Mouse (Mus musculus) neural tube, embryonic 13.5 days (tissue): ENCODE data around the gene Smim6. TPM values are rescaled to one million over a fixed set of nuclear protein-coding genes. Genes with fewer than 3 reads are reported as not detected.

Source experiments
- ATAC-seq: fragments of 200-750 bp; cut with Nextera tagmentation; 2 replicates; pipeline ENCODE4 v1.8.0; 2017; ENCODE audit warnings: low read depth, mild to moderate bottlenecking, moderate TSS enrichment, moderate library complexity
- H3K27ac ChIP-seq: fragments of 300-500 bp; sonication (generic); replicated peaks from 2 replicates; pipeline ENCODE4 v1.5.1; 2015; ENCODE audit warnings: moderate library complexity, mild to moderate bottlenecking, inconsistent platforms
- H3K27me3 ChIP-seq: fragments of 300-500 bp; sonication (generic); 2 replicates; pipeline ENCODE4 v1.6.1; 2015; ENCODE audit warnings: mild to moderate bottlenecking, inconsistent platforms
- H3K36me3 ChIP-seq: fragments of 300-500 bp; sonication (generic); 2 replicates; pipeline ENCODE4 v1.6.1; 2015; ENCODE audit warnings: mild to moderate bottlenecking, inconsistent platforms
- H3K4me1 ChIP-seq: fragments of 300-500 bp; sonication (generic); replicated peaks from 2 replicates; pipeline ENCODE4 v1.6.1; 2015; ENCODE audit warnings: inconsistent platforms
- H3K4me2 ChIP-seq: fragments of 300-500 bp; sonication (generic); 2 replicates; pipeline ENCODE4 v1.6.1; 2015; ENCODE audit warnings: inconsistent platforms, mild to moderate bottlenecking, moderate library complexity
- H3K4me3 ChIP-seq: fragments of 300-500 bp; sonication (generic); 2 replicates; pipeline ENCODE4 v1.5.1; 2015; ENCODE audit warnings: mild to moderate bottlenecking, inconsistent platforms
- H3K9ac ChIP-seq: fragments of 300-500 bp; sonication (generic); 2 replicates; pipeline ENCODE4 v1.6.1; 2015; ENCODE audit warnings: moderate library complexity, mild to moderate bottlenecking, inconsistent platforms
- H3K9me3 ChIP-seq: fragments of 300-500 bp; sonication (generic); 2 replicates; pipeline ENCODE4 v1.6.1; 2016; ENCODE audit warnings: inconsistent platforms
- WGBS: fragments of 180-500 bp; shearing (Covaris S2); methylation state at CpG from one replicate; pipeline ENCODE4 v1.1.7; 2015; 5-methylcytosine and 5-hydroxymethylcytosine counted together
- polyA plus RNA-seq: library from polyadenylated mRNA; unstranded; fragments of >200 nt; fragmentation: Nextera tagmentation; extraction: Ambion mirVana; gene quantifications from 2 replicates; pipeline ENCODE4 v1.2.1, GENCODE M21; 2015

Gene Smim6
- polyA plus RNA-seq, 1 experiment from 2014 or later = 1.2 TPM

- no peak for ATAC-seq
- Histone ChIP-seq H3K36me3 (peaks cover 40% of the 10 kb centered on the region), H3K4me2 (no peak overlapping the region), H3K4me3 (no peak overlapping the region), H3K4me1 (no peaks in the 10 kb centered on the region), H3K9me3 (no peaks in the 10 kb centered on the region), H3K9ac (no peak overlapping the region), H3K27ac (no peak overlapping the region), H3K27me3 (no peaks in the 10 kb centered on the region)
- 97% methylated on average over 1 of the region's 1 CpGs for WGBS
Measured at GRCm38 (mm10) chr11:115921986-115922385, 10.2 kb downstream of the Smim6 start.

- Histone ChIP-seq H3K4me2 (no peak overlapping the region), H3K27ac (no peak overlapping the region), H3K36me3 (peaks cover 46% of the 10 kb centered on the region), H3K4me1 (peaks cover 15% of the 10 kb centered on the region), H3K9me3 (no peaks in the 10 kb centered on the region), H3K9ac (no peak overlapping the region), H3K27me3 (no peaks in the 10 kb centered on the region), H3K4me3 (no peak overlapping the region)
- 89% methylated on average over 8 of the region's 8 CpGs for WGBS
- no peak for ATAC-seq
Measured at GRCm38 (mm10) chr11:115929031-115929430, 17.2 kb downstream of the Smim6 start.

- H3K4me2 ChIP-seq = no peak overlapping the region
- no peak overlapping the region for H3K9ac ChIP-seq
- H3K27me3 ChIP-seq = no peaks in the 10 kb centered on the region
- no peak for ATAC-seq
- H3K4me1 ChIP-seq = peaks cover 23% of the 10 kb centered on the region
- no peak overlapping the region for H3K27ac ChIP-seq
- WGBS = 80% methylated on average over 3 of the region's 3 CpGs
- peaks cover 39% of the 10 kb centered on the region for H3K36me3 ChIP-seq
- H3K9me3 ChIP-seq = no peaks in the 10 kb centered on the region
- no peak overlapping the region for H3K4me3 ChIP-seq
Measured at GRCm38 (mm10) chr11:115929818-115930217, 18.0 kb downstream of the Smim6 start.

GRCm38 (mm10) chr11:115931235-115931634, 19.4 kb downstream of the Smim6 start:
- ATAC-seq = no peak

GRCm38 (mm10) chr11:115933108-115933746, 21.4 kb downstream of the Smim6 start, which contains the start of the genes Sap30bp and Recql5:
Sap30bp (plus strand) TSS chr11:115933282.
Recql5 (minus strand) TSS chr11:115933477.
- Histone ChIP-seq H3K36me3 (peaks cover 47% of the 10 kb centered on the region), H3K9me3 (no peaks in the 10 kb centered on the region)

More at GRCm38 (mm10) chr11:115931235-115931634, 19.4 kb downstream of the Smim6 start:
- H3K4me1 ChIP-seq = peaks cover 37% of the 10 kb centered on the region
- no peak overlapping the region for H3K27ac ChIP-seq
- no peak overlapping the region for H3K4me3 ChIP-seq
- no peaks in the 10 kb centered on the region for H3K27me3 ChIP-seq
- H3K4me2 ChIP-seq = no peak overlapping the region
- H3K36me3 ChIP-seq = peaks cover 42% of the 10 kb centered on the region
- H3K9me3 ChIP-seq = no peaks in the 10 kb centered on the region
- 67% methylated on average over 3 of the region's 3 CpGs for WGBS
- no peak overlapping the region for H3K9ac ChIP-seq

GRCm38 (mm10) chr11:115933747-115934110, 21.9 kb downstream of the Smim6 start:
- H3K9ac ChIP-seq = peak overlapping the region; percentile 86
- peaks cover 46% of the 10 kb centered on the region for H3K36me3 ChIP-seq
- WGBS = under 1% methylated on average over 16 of the region's 16 CpGs
- H3K4me1 ChIP-seq = peaks cover 39% of the 10 kb centered on the region
- no peaks in the 10 kb centered on the region for H3K27me3 ChIP-seq
- H3K4me3 ChIP-seq = peak overlapping the region; percentile 93
- H3K9me3 ChIP-seq = no peaks in the 10 kb centered on the region
- H3K4me2 ChIP-seq = peak overlapping the region; percentile 94
- ATAC-seq = peak; percentile 60
- H3K27ac ChIP-seq = peak overlapping the region; percentile 76

More at GRCm38 (mm10) chr11:115933108-115933746, 21.4 kb downstream of the Smim6 start, which contains the start of the genes Sap30bp and Recql5:
- peaks cover 39% of the 10 kb centered on the region for H3K4me1 ChIP-seq
- H3K4me2 ChIP-seq = peak within 1 kb of the TSS; percentile 98
- H3K27me3 ChIP-seq = no peaks in the 10 kb centered on the region
- under 1% methylated on average over 28 of the region's 28 CpGs for WGBS
- H3K27ac ChIP-seq = peak within 1 kb of the TSS; percentile 76
- peak within 1 kb of the TSS; percentile 86 for H3K9ac ChIP-seq
- peak within 1 kb of the TSS; percentile 93 for H3K4me3 ChIP-seq
- peak; percentile 99 for ATAC-seq

GRCm38 (mm10) chr11:115939690-115940329, 28.0 kb downstream of the Smim6 start:
- H3K27ac ChIP-seq = no peak overlapping the region
- ATAC-seq = no peak
- WGBS = 43% methylated on average over 6 of the region's 6 CpGs
- no peaks in the 10 kb centered on the region for H3K9me3 ChIP-seq
- no peak overlapping the region for H3K4me2 ChIP-seq
- H3K4me3 ChIP-seq = no peak overlapping the region
- H3K4me1 ChIP-seq = peaks cover 16% of the 10 kb centered on the region
- no peaks in the 10 kb centered on the region for H3K27me3 ChIP-seq
- peaks cover 88% of the 10 kb centered on the region for H3K36me3 ChIP-seq
- H3K9ac ChIP-seq = no peak overlapping the region

GRCm38 (mm10) chr11:115941980-115942379, 30.2 kb downstream of the Smim6 start:
- Histone ChIP-seq H3K9ac (no peak overlapping the region), H3K9me3 (no peaks in the 10 kb centered on the region), H3K4me1 (0 out of 2 replicates have a peak, but pooled peaks cover 3% of the 10 kb centered on the region), H3K4me2 (no peak overlapping the region), H3K27me3 (no peaks in the 10 kb centered on the region), H3K4me3 (no peak overlapping the region), H3K36me3 (peaks cover 93% of the 10 kb centered on the region), H3K27ac (no peak overlapping the region)
- no peak for ATAC-seq
- WGBS = 89% methylated on average over 7 of the region's 7 CpGs

- Histone ChIP-seq H3K4me3 (no peak overlapping the region), H3K36me3 (peaks cover 91% of the 10 kb centered on the region), H3K9ac (no peak overlapping the region), H3K9me3 (no peaks in the 10 kb centered on the region), H3K27me3 (no peaks in the 10 kb centered on the region), H3K27ac (no peak overlapping the region), H3K4me1 (peaks cover 20% of the 10 kb centered on the region), H3K4me2 (no peak overlapping the region)
- ATAC-seq = no peak
- WGBS = 90% methylated on average over 8 of the region's 8 CpGs
Measured at GRCm38 (mm10) chr11:115945247-115945646, 33.4 kb downstream of the Smim6 start.

- WGBS = 81% methylated on average over 9 of the region's 9 CpGs
- Histone ChIP-seq H3K4me3 (no peak overlapping the region), H3K9me3 (no peaks in the 10 kb centered on the region), H3K4me1 (peaks cover 28% of the 10 kb centered on the region), H3K27me3 (no peaks in the 10 kb centered on the region), H3K9ac (no peak overlapping the region), H3K27ac (peak overlapping the region; percentile 64), H3K4me2 (no peak overlapping the region), H3K36me3 (peaks cover 91% of the 10 kb centered on the region)
- no peak for ATAC-seq
Measured at GRCm38 (mm10) chr11:115946221-115946828, 34.5 kb downstream of the Smim6 start.

- H3K36me3 ChIP-seq = peaks cover 93% of the 10 kb centered on the region
- H3K4me3 ChIP-seq = no peak overlapping the region
- H3K9me3 ChIP-seq = no peaks in the 10 kb centered on the region
- 88% methylated on average over 9 of the region's 9 CpGs for WGBS
- ATAC-seq = no peak
- no peak overlapping the region for H3K9ac ChIP-seq
- H3K4me1 ChIP-seq = peaks cover 34% of the 10 kb centered on the region
- H3K4me2 ChIP-seq = no peak overlapping the region
- H3K27ac ChIP-seq = no peak overlapping the region
- H3K27me3 ChIP-seq = no peaks in the 10 kb centered on the region
Measured at GRCm38 (mm10) chr11:115948316-115948715, 36.5 kb downstream of the Smim6 start.

GRCm38 (mm10) chr11:115950719-115951118, 38.9 kb downstream of the Smim6 start:
- 54% methylated on average over 2 of the region's 2 CpGs for WGBS
- Histone ChIP-seq H3K4me1 (peaks cover 52% of the 10 kb centered on the region), H3K9ac (no peak overlapping the region), H3K4me2 (no peak overlapping the region), H3K9me3 (no peaks in the 10 kb centered on the region), H3K27me3 (no peaks in the 10 kb centered on the region), H3K4me3 (no peak overlapping the region), H3K27ac (peak overlapping the region; percentile 86), H3K36me3 (peaks cover 85% of the 10 kb centered on the region)
- ATAC-seq = peak; percentile 80
